Comparison of ENCODE assay signal across 8 mouse cellular contexts in genomic region chr7:35554605-35555175, GRCm38 (mm10). TPM values are rescaled to one million over a fixed set of nuclear protein-coding genes. Genes with fewer than 3 reads are reported as not detected.
A peak's percentile ranks its signal among the peaks of the same experiment; 100 is the strongest.
DNase-seq lines count a peak whose midpoint lies in the region; ATAC-seq and TF ChIP-seq lines count a peak whose summit lies in the region.
"Had no signal": no experiment of that assay in that cellular context is flagged by ENCODE, and none has a peak within 500 bp of the region (broad histone marks: within the 10 kb centered on the region; RNA-seq: fewer than 3 reads in every experiment).

No protein-coding gene starts in this region.

- peak overlapping the region; percentile 92 for H3K27ac ChIP-seq in embryonic facial prominence, embryonic 15.5 days (replicated peaks)
- H3K27ac ChIP-seq in hindbrain, embryonic 12.5 days, result peak overlapping the region; percentile 91
- H3K27ac ChIP-seq in left cerebral cortex, adult 2 months, result peak overlapping the region; percentile 98

- H3K9me3 ChIP-seq in G1E (replicated peaks), result no peaks in the 10 kb centered on the region
- H3K9me3 ChIP-seq in embryonic facial prominence, embryonic 15.5 days (replicated peaks), result no peaks in the 10 kb centered on the region
- H3K9me3 ChIP-seq in hindbrain, embryonic 12.5 days (replicated peaks), result no peaks in the 10 kb centered on the region

- intact Hi-C loops in left cerebral cortex, adult 2 months (cut with DNase I), result loop anchor here (2.0 to 10.0 kb wide), 3 partner anchors 32 to 220 kb away; partner anchors contain the start of genes Ankrd27 and Rhpn2

- DNase-seq in G1E (ENCODE audit: low spot score), result peak; percentile 20
- peak; percentile 23 for DNase-seq in adrenal gland, postnatal 25 days
- peak; percentile 23 to 38 for DNase-seq in left cerebral cortex, adult 2 months (ENCODE audit: extremely low spot score in 1 of 2, low spot score in 2 of 2)
- peak; percentile 27 for DNase-seq in right cerebral cortex, postnatal 25 days

- no peak for TF ChIP-seq CTCF in G1E (IDR thresholded peaks at IDR 0.05; ENCODE audit: low read depth, low read length)
- no peak for TF ChIP-seq CTCF in left cerebral cortex, adult 2 months (IDR thresholded peaks at IDR 0.05)

- peak overlapping the region; percentile 64 for H3K9ac ChIP-seq in embryonic facial prominence, embryonic 15.5 days
- H3K9ac ChIP-seq in hindbrain, embryonic 12.5 days, result peak overlapping the region; percentile 77

- H3K4me2 ChIP-seq in embryonic facial prominence, embryonic 15.5 days (replicated peaks), result peak overlapping the region; percentile 89
- peak overlapping the region; percentile 92 for H3K4me2 ChIP-seq in hindbrain, embryonic 12.5 days (replicated peaks)

- no peak for ATAC-seq in G1E (ENCODE audit: extremely low read depth, insufficient number of reproducible peaks, low FRiP score, poor library complexity, severe bottlenecking)
- ATAC-seq in embryonic facial prominence, embryonic 15.5 days (ENCODE audit: insufficient number of reproducible peaks, low FRiP score, low TSS enrichment, low read depth), result no peak; the same call in 1 of the 2 replicates
- ATAC-seq in hindbrain, embryonic 12.5 days (ENCODE audit: low FRiP score), result peak; percentile 75
- ATAC-seq in megakaryocyte, adult 5-6 weeks (ENCODE audit: poor library complexity, severe bottlenecking), result peak; percentile 15

- peaks cover 64% of the 10 kb centered on the region for H3K4me1 ChIP-seq in G1E (ENCODE audit: insufficient read depth, low read depth, low read length)
- peaks cover 12% of the 10 kb centered on the region; the same call in 1 of the 2 replicates for H3K4me1 ChIP-seq in embryonic facial prominence, embryonic 15.5 days
- peaks cover 12% of the 10 kb centered on the region for H3K4me1 ChIP-seq in hindbrain, embryonic 12.5 days

- 3% methylated on average over 28 of the region's 28 CpGs for WGBS in embryonic facial prominence, embryonic 15.5 days
- 4% methylated on average over 26 of the region's 28 CpGs for WGBS in hindbrain, embryonic 12.5 days

- peak overlapping the region; percentile 87 for H3K4me3 ChIP-seq in G1E (ENCODE audit: low read depth, low read length)
- H3K4me3 ChIP-seq in embryonic facial prominence, embryonic 15.5 days (replicated peaks), result peak overlapping the region; percentile 65
- peak overlapping the region; percentile 55 for H3K4me3 ChIP-seq in hindbrain, embryonic 12.5 days
- peak overlapping the region; percentile 78 for H3K4me3 ChIP-seq in left cerebral cortex, adult 2 months

- peaks cover 35% of the 10 kb centered on the region for H3K36me3 ChIP-seq in G1E (replicated peaks)
- peaks cover 18% of the 10 kb centered on the region for H3K36me3 ChIP-seq in embryonic facial prominence, embryonic 15.5 days
- H3K36me3 ChIP-seq in hindbrain, embryonic 12.5 days, result peaks cover 18% of the 10 kb centered on the region

- no peaks in the 10 kb centered on the region for H3K27me3 ChIP-seq in G1E (ENCODE audit: insufficient read depth, low read length)
- no peaks in the 10 kb centered on the region for H3K27me3 ChIP-seq in embryonic facial prominence, embryonic 15.5 days
- no peaks in the 10 kb centered on the region for H3K27me3 ChIP-seq in hindbrain, embryonic 12.5 days

RNA-seq across cellular contexts. Expression of gene Nudt19, which starts 1.4 kb away (rescaled TPM):
- total RNA-seq in G1E (2014; fragmentation: Nextera tagmentation) (122 and 136 TPM in 2 replicates), G1E (2017) (79.1 and 85.6 TPM in 2 replicates)
- polyA plus RNA-seq in G1E (2012), result 30.1 and 31.9 TPM in 2 replicates
- total RNA-seq in adrenal gland, postnatal 25 days (2021), result 54.7 and 63.0 TPM in 2 replicates
- 49.5 and 50.0 TPM in 2 replicates for polyA plus RNA-seq in embryonic facial prominence, embryonic 15.5 days (2015; fragmentation: Nextera tagmentation; extraction: Ambion mirVana)
- polyA plus RNA-seq in hindbrain, embryonic 12.5 days (2016; fragmentation: Nextera tagmentation; extraction: Ambion mirVana), result 41.0 and 43.9 TPM in 2 replicates
- 10 to 100 TPM; 55.5 to 68.1 TPM for total RNA-seq in left cerebral cortex, adult 2 months (2021)
- 39.6 and 46.4 TPM in 2 replicates for total RNA-seq in megakaryocyte, adult 5-6 weeks (2015)
- 21.1 and 22.2 TPM in 2 replicates for total RNA-seq in megakaryocyte, adult 5-6 weeks (2017)

RNA-seq across cellular contexts. Expression of gene Tdrd12, which starts 17.1 kb away (rescaled TPM):
- total RNA-seq in G1E (2014; fragmentation: Nextera tagmentation), result 0.23 TPM in 1 of 2 replicates, not detected in the other
- total RNA-seq in G1E (2017), result not detected in 2 replicates
- polyA plus RNA-seq in G1E (2012), result not detected in 2 replicates
- 0.15 TPM in 1 of 2 replicates, not detected in the other for total RNA-seq in adrenal gland, postnatal 25 days (2021)
- 0.39 TPM in 1 of 2 replicates, not detected in the other for polyA plus RNA-seq in embryonic facial prominence, embryonic 15.5 days (2015; fragmentation: Nextera tagmentation; extraction: Ambion mirVana)
- 0.66 TPM in 1 of 2 replicates, not detected in the other for polyA plus RNA-seq in hindbrain, embryonic 12.5 days (2016; fragmentation: Nextera tagmentation; extraction: Ambion mirVana)
- under 1 TPM; 0.33 to 0.38 TPM for total RNA-seq in left cerebral cortex, adult 2 months (2021)
- not detected in 2 replicates for total RNA-seq in megakaryocyte, adult 5-6 weeks (2015)
- not detected in 2 replicates for total RNA-seq in megakaryocyte, adult 5-6 weeks (2017)
- total RNA-seq: neutrophil, adult 5-6 weeks had no signal

RNA-seq across cellular contexts. Expression of gene Rgs9bp, which starts 30.7 kb away (rescaled TPM):
- total RNA-seq in G1E (2014; fragmentation: Nextera tagmentation), result 6.4 and 6.9 TPM in 2 replicates
- 14.6 and 16.3 TPM in 2 replicates for total RNA-seq in G1E (2017)
- polyA plus RNA-seq in G1E (2012), result 0.54 and 0.59 TPM in 2 replicates
- total RNA-seq in adrenal gland, postnatal 25 days (2021), result 0.39 and 0.76 TPM in 2 replicates
- polyA plus RNA-seq in embryonic facial prominence, embryonic 15.5 days (2015; fragmentation: Nextera tagmentation; extraction: Ambion mirVana), result 0.19 and 0.20 TPM in 2 replicates
- polyA plus RNA-seq in hindbrain, embryonic 12.5 days (2016; fragmentation: Nextera tagmentation; extraction: Ambion mirVana), result 0.12 and 0.16 TPM in 2 replicates
- under 1 TPM; 0.38 to 0.40 TPM for total RNA-seq in left cerebral cortex, adult 2 months (2021)
- total RNA-seq in megakaryocyte, adult 5-6 weeks (2015), result 0.09 TPM in 1 of 2 replicates, not detected in the other
- total RNA-seq in megakaryocyte, adult 5-6 weeks (2017), result 0.04 and 0.11 TPM in 2 replicates
- total RNA-seq: neutrophil, adult 5-6 weeks had no signal

RNA-seq across cellular contexts. Expression of gene Ankrd27, which starts 31.4 kb away (rescaled TPM):
- 130 and 163 TPM in 2 replicates for total RNA-seq in G1E (2014; fragmentation: Nextera tagmentation)
- 247 and 248 TPM in 2 replicates for total RNA-seq in G1E (2017)
- polyA plus RNA-seq in G1E (2012), result 165 and 202 TPM in 2 replicates
- total RNA-seq in adrenal gland, postnatal 25 days (2021), result 27.9 and 33.3 TPM in 2 replicates
- polyA plus RNA-seq in embryonic facial prominence, embryonic 15.5 days (2015; fragmentation: Nextera tagmentation; extraction: Ambion mirVana), result 41.7 and 42.5 TPM in 2 replicates
- polyA plus RNA-seq in hindbrain, embryonic 12.5 days (2016; fragmentation: Nextera tagmentation; extraction: Ambion mirVana), result 30.3 and 32.1 TPM in 2 replicates
- total RNA-seq in left cerebral cortex, adult 2 months (2021), result 10 to 100 TPM; 43.4 to 46.8 TPM
- total RNA-seq in megakaryocyte, adult 5-6 weeks (2015), result 11.6 and 16.8 TPM in 2 replicates
- 17.0 and 21.4 TPM in 2 replicates for total RNA-seq in megakaryocyte, adult 5-6 weeks (2017)

Comparison
In these comparisons a context has a peak if more than half of its experiments do, and no peak if none do; other contexts are left out.
1. ATAC-seq: peak in hindbrain, embryonic 12.5 days (single experiment) and megakaryocyte, adult 5-6 weeks (single experiment); none in G1E (single experiment) and embryonic facial prominence, embryonic 15.5 days (single experiment).
2. Peak in every context shown above with its lines, with median percentiles within 50 percentile points of each other: DNase-seq, H3K4me3 ChIP-seq and H3K27ac ChIP-seq.